Mouse (Mus musculus): ENCODE measurements around the gene En1. TPM values are rescaled to one million over a fixed set of nuclear protein-coding genes. Genes with fewer than 3 reads are reported as not detected.

The En1 gene
- polyA plus RNA-seq, 1 experiment from 2014 or later = not detected

GRCm38 (mm10) chr1:120601253-120601836 lies 873 bp upstream of the En1 start:
- 2% methylated on average over 16 of the region's 16 CpGs for WGBS
- peaks cover 18% of the 10 kb centered on the region for H3K4me1 ChIP-seq
- H3K27ac ChIP-seq = no peak overlapping the region
- no peaks in the 10 kb centered on the region for H3K9me3 ChIP-seq
- H3K27me3 ChIP-seq = peaks cover 100% of the 10 kb centered on the region
- H3K9ac ChIP-seq = no peak overlapping the region
- no peaks in the 10 kb centered on the region for H3K36me3 ChIP-seq
- no peak overlapping the region for H3K4me2 ChIP-seq
- no peak for ATAC-seq (ENCODE audit: borderline replicate concordance, extremely low read depth, low FRiP score, low TSS enrichment)
- H3K4me3 ChIP-seq = no peak overlapping the region

DNA sequence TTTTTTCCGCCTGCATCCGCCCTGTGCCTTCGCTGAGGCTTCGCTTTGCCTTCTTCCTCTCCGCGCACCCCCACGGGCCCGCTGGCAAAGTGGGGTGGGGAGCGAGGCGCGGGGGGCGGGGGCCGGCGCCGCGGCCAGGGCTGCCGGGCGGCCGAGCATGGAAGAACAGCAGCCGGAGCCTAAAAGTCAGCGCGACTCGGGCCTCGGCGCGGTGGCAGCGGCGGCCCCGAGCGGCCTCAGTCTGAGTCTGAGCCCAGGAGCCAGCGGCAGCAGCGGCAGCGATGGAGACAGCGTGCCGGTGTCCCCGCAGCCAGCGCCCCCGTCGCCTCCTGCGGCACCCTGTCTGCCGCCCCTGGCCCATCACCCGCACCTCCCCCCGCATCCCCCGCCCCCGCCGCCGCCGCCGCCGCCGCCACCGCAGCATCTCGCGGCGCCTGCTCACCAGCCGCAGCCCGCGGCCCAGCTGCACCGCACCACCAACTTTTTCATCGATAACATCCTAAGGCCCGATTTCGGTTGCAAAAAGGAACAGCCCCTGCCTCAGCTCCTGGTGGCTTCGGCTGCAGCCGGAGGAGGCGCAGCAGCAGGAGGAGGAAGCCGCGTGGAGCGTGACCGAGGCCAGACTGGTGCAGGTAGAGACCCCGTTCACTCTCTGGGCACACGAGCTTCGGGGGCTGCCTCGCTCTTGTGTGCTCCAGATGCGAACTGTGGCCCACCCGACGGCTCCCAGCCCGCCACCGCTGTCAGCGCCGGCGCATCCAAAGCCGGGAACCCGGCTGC lies 848 bp downstream of the En1 start:
- H3K9me3 ChIP-seq = no peaks in the 10 kb centered on the region
- peak overlapping the region; percentile 34; the same call in 1 of the 2 replicates for H3K9ac ChIP-seq
- under 1% methylated on average over 83 of the region's 83 CpGs for WGBS
- H3K4me1 ChIP-seq = peaks cover 22% of the 10 kb centered on the region
- no peak for ATAC-seq (ENCODE audit: borderline replicate concordance, extremely low read depth, low FRiP score, low TSS enrichment)
- H3K27ac ChIP-seq = no peak overlapping the region
- H3K4me2 ChIP-seq = peak overlapping the region; percentile 87
- H3K36me3 ChIP-seq = no peaks in the 10 kb centered on the region
- peak overlapping the region; percentile 46 for H3K4me3 ChIP-seq
- peaks cover 98% of the 10 kb centered on the region for H3K27me3 ChIP-seq

- 3% methylated on average over 35 of the region's 35 CpGs for WGBS
- Histone ChIP-seq H3K9me3 (no peaks in the 10 kb centered on the region), H3K27ac (no peak overlapping the region), H3K4me2 (peak overlapping the region; percentile 87), H3K9ac (no peak overlapping the region), H3K36me3 (no peaks in the 10 kb centered on the region), H3K27me3 (peaks cover 98% of the 10 kb centered on the region), H3K4me3 (peak overlapping the region; percentile 46), H3K4me1 (peaks cover 22% of the 10 kb centered on the region)
- ATAC-seq (ENCODE audit: borderline replicate concordance, extremely low read depth, low FRiP score, low TSS enrichment) = no peak
Measured at GRCm38 (mm10) chr1:120603656-120604051, 1.4 kb downstream of the En1 start.

GRCm38 (mm10) chr1:120604431-120605142 lies 2.4 kb downstream of the En1 start:
- Histone ChIP-seq H3K9ac (no peak overlapping the region), H3K36me3 (no peaks in the 10 kb centered on the region), H3K27ac (no peak overlapping the region), H3K27me3 (peaks cover 98% of the 10 kb centered on the region), H3K4me3 (no peak overlapping the region), H3K9me3 (no peaks in the 10 kb centered on the region), H3K4me1 (peaks cover 22% of the 10 kb centered on the region), H3K4me2 (no peak overlapping the region)
- 6% methylated on average over 30 of the region's 30 CpGs for WGBS
- no peak for ATAC-seq (ENCODE audit: borderline replicate concordance, extremely low read depth, low FRiP score, low TSS enrichment)

- peaks cover 98% of the 10 kb centered on the region for H3K27me3 ChIP-seq
- no peak overlapping the region for H3K9ac ChIP-seq
- H3K9me3 ChIP-seq = no peaks in the 10 kb centered on the region
- ATAC-seq (ENCODE audit: borderline replicate concordance, extremely low read depth, low FRiP score, low TSS enrichment) = no peak
- H3K4me2 ChIP-seq = no peak overlapping the region
- no peak overlapping the region for H3K27ac ChIP-seq
- no peaks in the 10 kb centered on the region for H3K36me3 ChIP-seq
- no peak overlapping the region for H3K4me3 ChIP-seq
- H3K4me1 ChIP-seq = peaks cover 22% of the 10 kb centered on the region
- WGBS = 2% methylated on average over 8 of the region's 8 CpGs
Measured at GRCm38 (mm10) chr1:120605143-120605435, 2.9 kb downstream of the En1 start.

DNA sequence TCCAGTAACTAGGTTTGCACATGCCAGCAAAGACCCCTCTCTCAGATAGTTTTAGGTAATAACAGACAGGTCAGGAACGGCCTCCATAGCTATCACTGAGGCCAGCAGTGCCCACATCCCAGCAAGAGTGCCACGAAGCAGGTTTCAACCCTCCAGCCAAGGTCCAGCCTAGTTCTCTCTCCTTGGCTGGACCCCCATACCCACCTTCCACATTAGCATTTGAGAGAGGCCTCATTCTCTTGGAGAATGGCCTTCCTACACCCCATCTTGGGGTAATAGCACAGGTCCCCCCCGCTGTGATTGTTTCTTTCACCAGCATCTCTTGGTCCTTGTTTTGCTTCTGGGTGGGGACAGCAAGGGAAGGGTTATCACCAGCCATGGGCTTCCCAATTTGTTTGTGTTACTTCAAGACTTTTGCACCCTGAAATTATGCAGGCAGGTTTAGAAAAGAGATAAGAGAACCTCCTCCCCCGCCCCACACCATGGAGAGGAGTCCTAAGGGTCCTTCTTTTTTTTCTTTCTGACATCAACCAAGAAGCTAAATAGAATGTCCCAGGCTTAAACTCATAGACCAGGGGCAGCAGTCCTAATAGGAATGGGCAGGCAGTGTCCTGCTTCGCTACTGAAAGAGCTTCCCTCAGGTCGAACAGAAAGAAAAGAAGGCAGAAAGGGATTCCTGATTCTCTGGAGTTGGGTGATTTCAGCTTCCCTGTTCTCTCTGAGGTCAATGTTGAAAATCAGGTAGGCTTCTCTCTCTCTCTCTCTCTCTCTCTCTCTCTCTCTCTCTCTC lies 3.5 kb downstream of the En1 start:
- Histone ChIP-seq H3K4me1 (peaks cover 22% of the 10 kb centered on the region), H3K4me2 (no peak overlapping the region), H3K27me3 (peaks cover 98% of the 10 kb centered on the region), H3K9ac (no peak overlapping the region), H3K36me3 (no peaks in the 10 kb centered on the region), H3K4me3 (no peak overlapping the region), H3K9me3 (no peaks in the 10 kb centered on the region), H3K27ac (no peak overlapping the region)
- 7% methylated on average over 6 of the region's 6 CpGs for WGBS
- no peak for ATAC-seq (ENCODE audit: borderline replicate concordance, extremely low read depth, low FRiP score, low TSS enrichment)

- Histone ChIP-seq H3K4me3 (0 out of 2 replicates have a peak overlapping the region, but pooled peaks have one; percentile 6), H3K4me2 (peak overlapping the region; percentile 21; the same call in 1 of the 2 replicates), H3K36me3 (no peaks in the 10 kb centered on the region), H3K9ac (no peak overlapping the region), H3K4me1 (peaks cover 21% of the 10 kb centered on the region), H3K27me3 (peaks cover 98% of the 10 kb centered on the region), H3K9me3 (no peaks in the 10 kb centered on the region), H3K27ac (no peak overlapping the region)
- ATAC-seq (ENCODE audit: borderline replicate concordance, extremely low read depth, low FRiP score, low TSS enrichment) = no peak
- 1% methylated on average over 50 of the region's 52 CpGs for WGBS
Measured at GRCm38 (mm10) chr1:120606641-120607575, 4.7 kb downstream of the En1 start.

GRCm38 (mm10) chr1:120607576-120608400 lies 5.6 kb downstream of the En1 start:
- no peak overlapping the region for H3K4me3 ChIP-seq
- 8% methylated on average over 10 of the region's 11 CpGs for WGBS
- no peaks in the 10 kb centered on the region for H3K36me3 ChIP-seq
- H3K9ac ChIP-seq = no peak overlapping the region
- no peak overlapping the region for H3K27ac ChIP-seq
- H3K9me3 ChIP-seq = no peaks in the 10 kb centered on the region
- no peak overlapping the region for H3K4me2 ChIP-seq
- H3K4me1 ChIP-seq = peaks cover 14% of the 10 kb centered on the region
- H3K27me3 ChIP-seq = peaks cover 98% of the 10 kb centered on the region
- no peak for ATAC-seq (ENCODE audit: borderline replicate concordance, extremely low read depth, low FRiP score, low TSS enrichment)

DNA sequence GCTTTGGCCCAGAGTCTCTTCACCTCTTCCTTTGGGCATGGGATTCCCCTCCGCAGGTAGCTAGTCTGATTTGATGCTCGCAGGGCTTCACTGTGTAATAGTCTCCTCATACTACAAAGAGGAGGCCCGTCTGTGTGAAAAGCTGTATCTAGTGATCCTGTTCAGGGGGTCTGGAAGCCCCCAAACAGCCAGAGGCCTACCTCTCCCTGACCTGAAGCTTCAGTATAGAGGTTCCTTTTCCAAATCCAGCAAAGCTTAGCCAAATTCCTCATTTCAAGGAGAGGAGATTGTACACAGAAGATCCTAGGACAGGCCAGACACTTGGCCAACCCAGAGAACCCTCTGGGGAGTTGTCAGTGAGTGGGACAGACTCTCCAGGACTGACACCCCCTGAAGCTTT lies 6.2 kb downstream of the En1 start:
- Histone ChIP-seq H3K4me1 (peaks cover 7% of the 10 kb centered on the region; the same call in 1 of the 2 replicates), H3K36me3 (no peaks in the 10 kb centered on the region), H3K9me3 (no peaks in the 10 kb centered on the region), H3K4me3 (no peak overlapping the region), H3K4me2 (no peak overlapping the region), H3K27ac (no peak overlapping the region), H3K27me3 (peaks cover 98% of the 10 kb centered on the region), H3K9ac (no peak overlapping the region)
- ATAC-seq (ENCODE audit: borderline replicate concordance, extremely low read depth, low FRiP score, low TSS enrichment) = no peak
- 24% methylated on average over 3 of the region's 3 CpGs for WGBS

DNA sequence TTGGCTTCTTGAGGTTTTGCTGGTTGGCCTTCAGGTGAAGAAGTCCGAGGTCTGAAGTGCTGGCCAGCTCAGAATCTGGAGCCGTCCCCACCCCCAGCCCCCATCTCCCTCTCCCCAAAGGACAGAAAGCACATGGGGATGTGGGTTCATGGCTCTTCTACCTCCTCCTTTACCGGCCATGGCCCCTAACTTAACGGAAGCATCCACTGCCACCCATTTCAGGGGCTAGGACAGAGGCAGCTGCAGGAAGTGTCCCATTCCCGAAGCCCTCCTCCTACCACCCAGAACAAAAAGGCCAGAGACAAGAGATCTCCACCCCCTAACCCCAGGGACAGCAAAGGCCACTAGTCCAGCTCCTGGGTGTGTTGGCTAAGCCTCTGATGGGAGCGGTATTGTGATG lies 7.4 kb downstream of the En1 start:
- 4% methylated on average over 6 of the region's 6 CpGs for WGBS
- H3K4me3 ChIP-seq = no peak overlapping the region
- peaks cover 98% of the 10 kb centered on the region for H3K27me3 ChIP-seq
- H3K9ac ChIP-seq = no peak overlapping the region
- no peaks in the 10 kb centered on the region for H3K36me3 ChIP-seq
- H3K9me3 ChIP-seq = no peaks in the 10 kb centered on the region
- H3K27ac ChIP-seq = no peak overlapping the region
- no peak for ATAC-seq (ENCODE audit: borderline replicate concordance, extremely low read depth, low FRiP score, low TSS enrichment)
- H3K4me2 ChIP-seq = no peak overlapping the region
- H3K4me1 ChIP-seq = peaks cover 4% of the 10 kb centered on the region; the same call in 1 of the 2 replicates
